Mouse (Mus musculus) left cerebral cortex, postnatal 10 days (tissue): ENCODE results near the gene Actn1. TPM values are rescaled to one million over a fixed set of nuclear protein-coding genes. Genes with fewer than 3 reads are reported as not detected.
A peak's percentile ranks its signal among the peaks of the same experiment; 100 is the strongest.

Experiments
- DNase-seq, 2 experiments: peaks; one replicate each; pipeline ENCODE4 v3.0.0; 2021 to 2022; ENCODE audit warnings: low spot score in 2 of 2, mixed read lengths in 1 of 2; ENCODE audit errors: extremely low spot score in 1 of 2
- intact Hi-C: fragments of 180-260 bp; cut with DNase I; formaldehyde crosslinking; loops from one replicate; pipeline ENCODE4 v1.15.1; 2025
- total RNA-seq, 2 experiments: library from RNA; stranded (reverse); gene quantifications; 2 replicates each; pipeline ENCODE4 v1.2.3; 2021

Actn1 gene
- total RNA-seq, 2 experiments from 2014 or later, result 88.2 to 103 TPM

GRCm38 (mm10) chr12:80203284-80203683 is 56.9 kb downstream of the Actn1 start:
- intact Hi-C loops, result no loop called here
- DNase-seq, result no peak

DNA sequence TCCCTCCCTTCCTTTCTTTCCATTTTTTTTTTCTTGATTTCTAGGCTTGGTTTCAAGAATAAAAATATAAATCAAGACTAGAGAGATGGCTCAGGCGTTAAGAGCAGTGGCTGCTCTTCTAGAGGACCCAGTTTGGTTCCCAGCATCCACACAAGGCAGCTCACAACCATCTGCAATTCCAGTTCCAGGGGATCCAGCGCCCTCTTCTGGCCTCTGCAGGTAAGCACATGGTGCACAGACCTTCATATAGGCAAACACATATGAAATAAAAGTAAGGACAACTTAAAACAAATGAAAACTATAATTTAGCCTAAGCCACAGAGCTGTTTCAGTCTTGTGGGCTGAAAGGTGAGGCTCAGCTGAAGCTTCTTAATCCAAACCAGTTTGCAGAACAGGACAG is 60.4 kb downstream of the Actn1 start:
- intact Hi-C loops, result loop anchor here (5.0 kb wide), 2 partner anchors 58 to 188 kb away; no protein-coding TSS in a partner anchor
- no peak for DNase-seq

GRCm38 (mm10) chr12:80198487-80198886 is 61.7 kb downstream of the Actn1 start:
- intact Hi-C loops, result loop anchor here (5.0 kb wide), 2 partner anchors 59 to 189 kb away; no protein-coding TSS in a partner anchor
- peak; percentile 53 to 76 for DNase-seq

DNA sequence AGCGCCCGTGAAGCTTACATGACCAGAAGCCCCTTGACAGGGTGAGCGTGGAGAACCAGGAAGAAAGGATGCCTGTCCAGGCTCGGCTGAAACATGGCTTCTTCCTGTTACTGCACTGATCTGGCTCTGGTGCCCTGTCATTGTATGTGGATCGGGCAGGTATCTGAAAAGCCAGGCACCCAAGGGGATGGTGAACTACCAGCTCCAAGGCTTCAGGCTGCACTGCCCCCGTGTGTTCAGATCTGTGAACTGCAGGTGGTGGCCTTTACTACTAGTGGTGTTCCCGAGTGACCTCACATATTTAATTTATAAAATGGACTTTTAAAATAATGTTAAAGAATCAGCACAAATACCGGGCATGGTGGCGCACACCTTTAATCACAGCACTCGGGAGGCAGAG is 62.8 kb downstream of the Actn1 start:
- intact Hi-C loops, result loop anchor here (5.0 kb wide), 2 partner anchors 60 to 190 kb away; no protein-coding TSS in a partner anchor
- DNase-seq, result peak in 1 of 2 experiments; percentile 46

GRCm38 (mm10) chr12:80191806-80192205 is 68.4 kb downstream of the Actn1 start:
- intact Hi-C loops, result no loop called here

GRCm38 (mm10) chr12:80191371-80191770 is 68.8 kb downstream of the Actn1 start:
- intact Hi-C loops, result no loop called here
- DNase-seq, result no peak

More at GRCm38 (mm10) chr12:80191806-80192205, 68.4 kb downstream of the Actn1 start:
- no peak for DNase-seq

- DNase-seq, result no peak
- intact Hi-C loops, result no loop called here
Observed at GRCm38 (mm10) chr12:80190915-80191314, 69.3 kb downstream of the Actn1 start.

GRCm38 (mm10) chr12:80184041-80184440 is 76.1 kb downstream of the Actn1 start:
- DNase-seq, result no peak
- intact Hi-C loops, result no loop called here

DNA sequence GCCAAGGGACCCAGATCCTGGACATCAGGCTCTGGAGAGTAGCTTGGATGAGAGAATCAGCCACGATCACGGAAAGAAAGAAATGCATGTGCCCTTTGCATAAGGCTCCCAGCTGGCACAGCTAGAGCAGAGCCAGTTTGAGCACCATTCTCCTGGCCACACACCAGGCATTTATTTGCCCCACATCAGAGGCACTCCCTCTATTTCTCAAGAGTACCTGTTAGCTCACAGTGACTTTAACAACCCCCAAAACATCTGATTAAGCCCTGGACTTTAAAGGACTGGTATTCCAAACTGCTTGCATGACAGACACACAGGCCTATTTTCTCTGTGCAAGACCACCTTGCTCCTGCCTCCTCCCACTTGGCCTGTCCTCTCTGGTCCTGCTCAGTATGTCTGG is 78.3 kb downstream of the Actn1 start:
- no peak for DNase-seq
- intact Hi-C loops, result no loop called here

DNA sequence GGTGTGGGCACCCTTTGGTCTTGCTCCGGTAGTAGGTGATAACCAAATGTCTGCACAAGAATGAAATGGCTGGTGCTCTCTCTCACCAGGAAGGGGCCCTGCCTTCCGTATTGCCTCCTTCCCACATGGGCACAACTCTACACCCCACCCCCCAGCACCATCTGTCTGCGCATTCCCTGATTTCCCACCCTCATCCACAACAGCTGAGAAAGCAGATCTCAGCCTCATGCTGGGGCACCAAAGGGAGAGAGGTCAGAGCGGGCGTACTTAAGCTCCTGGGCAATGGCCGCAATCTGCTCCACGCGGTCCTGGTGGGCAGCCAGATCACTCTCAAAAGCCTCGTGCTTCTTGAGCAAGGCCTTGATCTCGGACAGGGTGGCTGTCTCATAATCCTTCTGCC is 82.1 kb downstream of the Actn1 start:
- DNase-seq, result no peak
- intact Hi-C loops, result no loop called here

GRCm38 (mm10) chr12:80168736-80169135 is 91.4 kb downstream of the Actn1 start:
- intact Hi-C loops, result no loop called here
- DNase-seq, result no peak

- intact Hi-C loops, result no loop called here
- DNase-seq, result peak; percentile 53 to 88
Observed at GRCm38 (mm10) chr12:80168178-80168686, 91.9 kb downstream of the Actn1 start.

DNA sequence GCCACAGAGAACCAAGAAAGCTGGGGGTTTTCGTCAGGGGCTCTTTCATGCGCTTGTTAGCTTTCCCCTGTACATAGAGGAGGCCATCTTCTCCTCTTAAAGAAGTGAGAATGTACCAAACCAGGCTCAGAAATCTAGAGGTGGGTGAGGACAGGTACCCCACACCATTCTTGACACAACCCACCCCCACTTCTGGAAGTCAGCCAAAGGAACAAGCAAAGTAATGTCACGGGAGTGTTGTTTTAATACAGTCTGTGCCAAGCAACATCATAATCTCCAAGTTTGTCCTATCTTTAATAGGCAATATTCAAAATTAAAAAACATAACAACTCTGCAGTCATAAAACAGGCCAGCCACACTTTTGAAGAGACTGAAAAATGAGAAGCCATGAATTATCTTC is 92.8 kb downstream of the Actn1 start:
- no peak for DNase-seq
- intact Hi-C loops, result no loop called here

GRCm38 (mm10) chr12:80166651-80167050 is 93.5 kb downstream of the Actn1 start:
- intact Hi-C loops, result no loop called here
- DNase-seq, result no peak

DNA sequence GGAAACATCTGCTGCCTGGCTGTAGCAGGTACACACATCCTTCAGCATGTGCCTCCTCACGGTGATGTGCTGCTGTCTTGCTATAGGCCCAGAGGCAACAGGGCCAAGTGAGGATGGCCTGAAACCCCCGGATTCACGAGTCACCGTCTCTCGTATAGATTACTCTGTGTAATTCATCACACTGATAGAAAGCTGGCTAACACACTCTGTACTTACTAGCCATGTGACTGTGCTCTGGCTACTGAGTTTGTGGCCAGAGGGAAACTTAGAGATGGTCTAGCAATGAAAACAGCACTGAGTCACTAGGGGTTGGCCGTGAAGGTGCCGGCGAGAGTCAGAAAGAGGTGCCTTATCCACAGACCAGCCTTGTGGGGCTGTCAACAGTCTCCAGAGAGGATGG is 95.6 kb downstream of the Actn1 start:
- intact Hi-C loops, result no loop called here
- no peak for DNase-seq

- intact Hi-C loops, result no loop called here
- DNase-seq, result no peak
Observed at GRCm38 (mm10) chr12:80162448-80162847, 97.7 kb downstream of the Actn1 start.

DNA sequence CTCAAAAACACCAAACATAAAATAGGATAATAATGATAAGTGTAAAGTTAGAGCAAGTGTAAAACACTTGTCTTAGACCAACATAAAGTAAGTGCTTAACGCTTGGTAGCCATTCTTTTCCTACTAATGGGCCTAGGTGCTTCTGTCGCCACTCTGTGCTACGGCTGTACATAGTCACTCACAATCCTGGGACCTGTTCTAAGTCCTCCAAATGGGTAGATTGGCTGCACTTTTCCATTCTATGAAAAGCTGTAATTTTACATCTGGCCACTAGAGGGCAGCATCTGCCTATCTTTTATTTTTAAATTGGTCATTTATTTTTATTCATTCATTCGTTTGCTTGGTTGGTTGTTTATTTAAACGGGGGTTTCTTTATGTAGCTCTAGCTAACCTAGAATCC is 102.5 kb downstream of the Actn1 start:
- peak in 1 of 2 experiments; percentile 31 for DNase-seq
- intact Hi-C loops, result loop anchor here (5.0 to 10.0 kb wide), 3 partner anchors 230 to 567 kb away; no protein-coding TSS in a partner anchor

GRCm38 (mm10) chr12:80153687-80154326 is 106.4 kb downstream of the Actn1 start:
- intact Hi-C loops, result loop anchor here (10.0 kb wide), 2 partner anchors 471 to 571 kb away; no protein-coding TSS in a partner anchor
- DNase-seq, result peak in 1 of 2 experiments; percentile 64

DNA sequence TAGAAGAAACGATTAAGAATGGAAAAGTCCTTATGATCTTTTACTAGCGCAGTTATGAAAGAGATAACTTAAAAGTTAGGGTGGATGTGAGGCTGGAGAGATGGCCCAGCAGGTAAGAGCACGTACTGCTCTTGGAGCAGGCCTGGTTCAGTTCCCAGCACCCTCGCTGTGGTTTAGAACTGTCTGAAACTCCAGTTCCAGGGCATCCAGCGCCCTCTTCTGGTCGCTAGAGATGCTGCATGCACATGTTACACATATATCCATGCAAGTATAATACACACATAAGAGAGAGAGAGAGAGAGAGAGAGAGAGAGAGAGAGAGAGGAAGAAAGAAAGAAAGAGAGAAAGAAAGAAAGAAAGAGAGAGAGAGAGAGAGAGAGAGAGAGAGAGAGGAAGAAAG is 107.1 kb downstream of the Actn1 start:
- intact Hi-C loops, result loop anchor here (10.0 kb wide), 2 partner anchors 472 to 572 kb away; no protein-coding TSS in a partner anchor
- DNase-seq, result no peak

- DNase-seq, result no peak
- intact Hi-C loops, result loop anchor here (10.0 kb wide), 2 partner anchors 473 to 573 kb away; no protein-coding TSS in a partner anchor
Observed at GRCm38 (mm10) chr12:80151821-80152220, 108.3 kb downstream of the Actn1 start.
